Mouse (Mus musculus) heart, embryonic 13.5 days (tissue): Measurements from ENCODE around the gene Wfdc17. TPM values are rescaled to one million over a fixed set of nuclear protein-coding genes. Genes with fewer than 3 reads are reported as not detected.
A peak's percentile ranks its signal among the peaks of the same experiment; 100 is the strongest.

Source experiments
- ATAC-seq: fragments of 200-750 bp; cut with Nextera tagmentation; 2 replicates; pipeline ENCODE4 v1.8.0; 2017; ENCODE audit warnings: moderate TSS enrichment; ENCODE audit not compliant: insufficient number of reproducible peaks, low FRiP score, low TSS enrichment; ENCODE audit errors: extremely low read depth
- H3K27ac ChIP-seq: fragments of 300-500 bp; sonication (generic); replicated peaks from 2 replicates; pipeline ENCODE4 v1.5.1; 2015; ENCODE audit warnings: moderate library complexity, mild to moderate bottlenecking, inconsistent platforms
- H3K27me3 ChIP-seq: fragments of 300-500 bp; sonication (generic); replicated peaks from 2 replicates; pipeline ENCODE4 v1.6.1; 2015; ENCODE audit warnings: mild to moderate bottlenecking, inconsistent platforms
- H3K36me3 ChIP-seq: fragments of 300-500 bp; sonication (generic); 2 replicates; pipeline ENCODE4 v1.6.1; 2015; ENCODE audit warnings: mild to moderate bottlenecking, inconsistent platforms
- H3K4me1 ChIP-seq: fragments of 300-500 bp; sonication (generic); 2 replicates; pipeline ENCODE4 v1.6.1; 2015; ENCODE audit warnings: inconsistent platforms
- H3K4me2 ChIP-seq: fragments of 300-500 bp; sonication (generic); 2 replicates; pipeline ENCODE4 v1.6.1; 2015; ENCODE audit warnings: inconsistent platforms, mild to moderate bottlenecking, moderate library complexity
- H3K4me3 ChIP-seq: fragments of 300-500 bp; sonication (generic); 2 replicates; pipeline ENCODE4 v1.5.1; 2015; ENCODE audit warnings: moderate library complexity, mild to moderate bottlenecking, inconsistent platforms
- H3K9ac ChIP-seq: fragments of 300-500 bp; sonication (generic); 2 replicates; pipeline ENCODE4 v1.6.1; 2015; ENCODE audit warnings: inconsistent platforms, mild to moderate bottlenecking, moderate library complexity
- H3K9me3 ChIP-seq: fragments of 300-500 bp; sonication (generic); 2 replicates; pipeline ENCODE4 v1.6.1; 2016; ENCODE audit warnings: inconsistent platforms
- WGBS: fragments of 180-500 bp; shearing (Covaris S2); methylation state at CpG from one replicate; pipeline ENCODE4 v1.1.7; 2015; ENCODE audit warnings: mixed read lengths; 5-methylcytosine and 5-hydroxymethylcytosine counted together
- polyA plus RNA-seq: library from polyadenylated mRNA; unstranded; fragments of >200 nt; fragmentation: Nextera tagmentation; extraction: Ambion mirVana; gene quantifications from 2 replicates; pipeline ENCODE4 v1.2.1, GENCODE M21; 2015

The Wfdc17 gene
- polyA plus RNA-seq, 1 experiment from 2014 or later: 2.0 TPM

GRCm38 (mm10) chr11:83740443-83740991, 36.7 kb downstream of the Wfdc17 start:
- Histone ChIP-seq H3K4me1 (no peaks in the 10 kb centered on the region), H3K4me2 (no peak overlapping the region), H3K36me3 (no peaks in the 10 kb centered on the region), H3K9ac (no peak overlapping the region), H3K27ac (no peak overlapping the region), H3K9me3 (no peaks in the 10 kb centered on the region), H3K27me3 (peaks cover 61% of the 10 kb centered on the region), H3K4me3 (no peak overlapping the region)
- 68% methylated on average over 4 of the region's 4 CpGs for WGBS
- ATAC-seq: no peak

- 54% methylated on average over 5 of the region's 5 CpGs for WGBS
- H3K4me3 ChIP-seq: no peak overlapping the region
- no peaks in the 10 kb centered on the region for H3K36me3 ChIP-seq
- H3K4me2 ChIP-seq: no peak overlapping the region
- H3K4me1 ChIP-seq: no peaks in the 10 kb centered on the region
- H3K27ac ChIP-seq: no peak overlapping the region
- ATAC-seq: no peak
- H3K9me3 ChIP-seq: no peaks in the 10 kb centered on the region
- no peak overlapping the region for H3K9ac ChIP-seq
- peaks cover 69% of the 10 kb centered on the region for H3K27me3 ChIP-seq
Measured at GRCm38 (mm10) chr11:83741841-83742240, 38.0 kb downstream of the Wfdc17 start.

DNA sequence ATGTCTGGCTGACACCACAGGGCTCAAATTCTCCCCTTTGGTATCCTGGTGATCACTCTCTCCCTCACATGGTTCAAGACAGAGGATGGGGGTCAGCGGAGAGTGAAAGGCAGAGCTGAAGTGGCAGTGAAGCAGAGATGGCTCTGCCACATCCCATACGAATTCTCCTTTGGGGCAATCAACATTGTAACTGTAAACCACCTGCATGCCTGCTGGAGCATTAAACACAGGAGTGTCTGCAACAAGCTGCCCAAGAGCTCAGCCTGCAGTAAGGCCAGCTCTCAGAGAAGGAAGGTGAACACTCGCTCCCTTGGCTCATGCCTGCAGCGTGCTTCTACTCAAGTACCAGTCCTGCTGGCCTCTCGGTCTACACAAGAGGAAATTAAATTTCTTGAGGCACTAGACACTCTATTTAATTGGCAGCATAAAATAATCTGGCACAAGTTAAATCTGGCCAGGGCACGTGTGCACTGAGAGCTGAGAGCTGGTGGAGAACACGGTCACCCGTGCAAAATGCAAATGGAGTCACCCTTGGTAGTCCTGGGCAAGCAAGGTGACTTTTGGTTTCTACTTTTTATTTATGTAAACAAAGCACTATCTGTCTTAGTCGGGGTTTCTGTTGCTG, 39.1 kb downstream of the Wfdc17 start:
- peaks cover 79% of the 10 kb centered on the region for H3K27me3 ChIP-seq
- no peak for ATAC-seq
- H3K27ac ChIP-seq: no peak overlapping the region
- 67% methylated on average over 9 of the region's 9 CpGs for WGBS
- H3K4me3 ChIP-seq: no peak overlapping the region
- no peak overlapping the region for H3K9ac ChIP-seq
- H3K36me3 ChIP-seq: no peaks in the 10 kb centered on the region
- no peaks in the 10 kb centered on the region for H3K9me3 ChIP-seq
- no peak overlapping the region for H3K4me2 ChIP-seq
- no peaks in the 10 kb centered on the region for H3K4me1 ChIP-seq

DNA sequence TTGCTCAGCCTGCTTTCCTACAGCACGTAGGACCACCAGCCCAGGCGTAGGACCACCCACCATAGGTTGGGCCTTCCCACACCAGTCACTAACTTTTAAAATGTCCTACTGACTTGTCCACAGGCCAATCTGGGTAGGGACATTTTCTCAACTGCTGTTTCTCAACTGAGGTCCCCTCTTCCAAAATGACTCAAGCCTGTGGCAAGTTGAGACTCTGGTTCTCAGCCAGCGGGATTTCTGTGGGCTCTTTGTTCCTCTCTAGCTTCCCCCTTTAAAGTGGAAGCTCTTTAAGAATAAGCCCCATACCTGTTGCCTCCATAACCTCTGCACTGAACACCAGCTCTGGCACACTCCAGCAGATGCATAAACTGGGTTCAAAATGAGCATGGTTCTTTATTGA, 39.7 kb downstream of the Wfdc17 start:
- Histone ChIP-seq H3K27ac (no peak overlapping the region), H3K4me3 (no peak overlapping the region), H3K9ac (no peak overlapping the region), H3K27me3 (peaks cover 85% of the 10 kb centered on the region), H3K9me3 (no peaks in the 10 kb centered on the region), H3K36me3 (no peaks in the 10 kb centered on the region), H3K4me1 (no peaks in the 10 kb centered on the region), H3K4me2 (no peak overlapping the region)
- no peak for ATAC-seq
- WGBS: 73% methylated on average over 3 of the region's 3 CpGs

DNA sequence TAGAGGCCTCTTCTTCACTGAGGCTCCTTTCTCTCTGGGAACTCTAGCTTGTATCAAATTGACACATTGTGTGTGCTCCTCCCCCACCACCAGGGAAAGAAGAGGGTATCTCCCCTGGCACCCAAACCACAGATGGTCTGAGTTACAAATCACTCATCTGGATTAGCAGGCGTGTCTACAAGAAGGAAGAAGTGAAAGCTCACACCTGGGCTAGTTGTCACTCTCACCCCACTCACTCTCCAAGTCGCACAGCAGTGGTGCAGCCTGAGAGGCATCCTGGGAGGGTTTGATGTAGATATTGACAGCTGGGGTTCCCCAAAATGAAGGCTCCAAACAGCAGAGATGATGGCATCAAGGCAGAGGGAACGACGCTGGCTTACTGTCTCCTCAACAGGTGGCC, 42.4 kb downstream of the Wfdc17 start:
- ATAC-seq: no peak
- WGBS: 41% methylated on average over 4 of the region's 4 CpGs
- Histone ChIP-seq H3K27ac (no peak overlapping the region), H3K9me3 (no peaks in the 10 kb centered on the region), H3K4me2 (no peak overlapping the region), H3K36me3 (no peaks in the 10 kb centered on the region), H3K9ac (no peak overlapping the region), H3K4me3 (no peak overlapping the region), H3K4me1 (no peaks in the 10 kb centered on the region), H3K27me3 (peaks cover 87% of the 10 kb centered on the region)

DNA sequence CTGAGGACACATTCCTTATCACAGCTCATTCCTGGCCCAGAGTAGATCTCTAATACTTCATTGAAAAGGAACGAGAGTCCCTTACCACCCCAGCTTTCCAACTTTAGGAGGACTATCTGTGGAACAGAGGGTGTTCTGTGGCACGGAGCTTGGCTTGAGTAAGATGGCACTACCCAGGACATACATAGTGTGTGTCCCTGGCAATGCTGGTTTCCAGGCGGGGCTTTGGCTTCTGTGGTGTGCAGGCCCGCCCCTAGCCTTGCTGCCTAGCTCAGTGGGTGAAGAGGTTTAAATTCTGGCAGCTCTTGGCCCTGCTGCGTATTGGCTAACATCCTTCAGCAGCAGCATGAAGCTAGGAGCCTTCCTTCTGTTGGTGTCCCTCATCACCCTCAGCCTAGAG, 42.9 kb downstream of the Wfdc17 start, which contains the start of gene Wfdc21:
TSS of gene Wfdc21 (plus strand) at position 260 of the 400 bp plus-strand sequence.
- H3K4me1 ChIP-seq: no peaks in the 10 kb centered on the region
- H3K9ac ChIP-seq: no peak within 1 kb of the TSS
- peaks cover 87% of the 10 kb centered on the region for H3K27me3 ChIP-seq
- no peaks in the 10 kb centered on the region for H3K9me3 ChIP-seq
- WGBS: 65% methylated on average over 5 of the region's 5 CpGs
- no peak within 1 kb of the TSS for H3K4me2 ChIP-seq
- no peak within 1 kb of the TSS for H3K4me3 ChIP-seq
- H3K36me3 ChIP-seq: no peaks in the 10 kb centered on the region
- no peak within 1 kb of the TSS for H3K27ac ChIP-seq
- ATAC-seq: no peak

DNA sequence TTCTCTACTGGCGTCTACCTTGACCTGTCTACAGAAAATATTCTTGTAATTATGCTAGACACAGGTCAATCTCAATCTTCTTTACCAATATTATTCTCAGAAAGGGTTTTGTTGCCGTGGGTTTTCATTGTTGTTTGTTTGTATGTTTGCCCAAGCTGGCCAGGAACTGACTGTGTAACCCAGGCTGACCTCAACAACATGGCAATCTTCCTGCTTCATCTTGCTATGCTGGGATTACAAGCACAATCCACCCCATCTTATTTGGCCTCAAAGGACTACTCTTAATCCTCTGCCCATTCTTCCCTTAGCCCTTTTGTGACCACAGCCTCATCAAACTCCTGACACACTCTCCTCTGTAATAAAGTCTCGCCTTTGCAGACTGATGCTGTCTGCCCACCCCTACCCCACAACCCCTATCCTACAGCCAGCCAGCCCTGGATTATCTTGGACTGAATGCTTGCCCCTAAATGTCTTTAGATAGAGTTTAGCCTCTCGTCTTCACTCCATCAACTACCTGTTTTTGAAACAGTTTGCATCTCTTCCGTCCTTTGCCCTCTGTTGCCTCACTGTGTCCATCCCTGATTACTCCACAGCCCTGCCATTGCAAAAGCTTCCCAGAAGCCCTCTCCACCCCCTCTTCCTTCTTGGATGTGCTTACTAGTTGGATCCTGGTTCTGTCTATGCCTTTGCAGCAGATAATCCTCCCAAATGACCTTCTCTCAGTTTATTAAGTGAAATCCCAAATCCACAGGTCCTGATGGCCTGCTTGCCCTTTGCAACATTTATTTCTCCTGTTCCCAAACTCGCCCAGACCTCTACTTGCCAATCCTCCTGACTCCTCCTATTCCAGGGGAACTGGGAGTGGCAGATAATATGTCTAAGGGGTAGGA, 43.8 kb downstream of the Wfdc17 start:
- ATAC-seq: no peak
- Histone ChIP-seq H3K9me3 (no peaks in the 10 kb centered on the region), H3K4me3 (no peak overlapping the region), H3K27me3 (peaks cover 88% of the 10 kb centered on the region), H3K4me2 (no peak overlapping the region), H3K9ac (no peak overlapping the region), H3K27ac (no peak overlapping the region), H3K4me1 (no peaks in the 10 kb centered on the region), H3K36me3 (no peaks in the 10 kb centered on the region)
- 59% methylated on average over 6 of the region's 6 CpGs for WGBS

GRCm38 (mm10) chr11:83753581-83754181, 49.9 kb downstream of the Wfdc17 start, which contains the start of gene Heatr6:
Gene Heatr6 (plus strand): TSS chr11:83753696.
- Histone ChIP-seq H3K4me3 (peak within 1 kb of the TSS; percentile 95), H3K36me3 (peaks cover 29% of the 10 kb centered on the region), H3K9me3 (no peaks in the 10 kb centered on the region), H3K27me3 (peaks cover 29% of the 10 kb centered on the region), H3K27ac (peak within 1 kb of the TSS; percentile 83), H3K4me2 (peak within 1 kb of the TSS; percentile 75), H3K4me1 (peaks cover 18% of the 10 kb centered on the region), H3K9ac (peak within 1 kb of the TSS; percentile 90)
- 1% methylated on average over 47 of the region's 47 CpGs for WGBS
- ATAC-seq: peak; percentile 71

GRCm38 (mm10) chr11:83754227-83754626, 50.4 kb downstream of the Wfdc17 start:
- Histone ChIP-seq H3K9me3 (no peaks in the 10 kb centered on the region), H3K4me1 (peaks cover 18% of the 10 kb centered on the region), H3K36me3 (peaks cover 35% of the 10 kb centered on the region), H3K4me2 (peak overlapping the region; percentile 75), H3K27me3 (peaks cover 23% of the 10 kb centered on the region), H3K27ac (peak overlapping the region; percentile 83), H3K9ac (peak overlapping the region; percentile 90), H3K4me3 (peak overlapping the region; percentile 95)
- 9% methylated on average over 8 of the region's 8 CpGs for WGBS
- ATAC-seq: no peak
